Mouse (Mus musculus): ENCODE data around the gene B430218F22Rik. TPM values are rescaled to one million over a fixed set of nuclear protein-coding genes. Genes with fewer than 3 reads are reported as not detected.

The B430218F22Rik gene
- 0.44 and 0.81 TPM in 2 replicates for polyA plus RNA-seq (2015; fragmentation: Nextera tagmentation; extraction: Ambion mirVana)

DNA sequence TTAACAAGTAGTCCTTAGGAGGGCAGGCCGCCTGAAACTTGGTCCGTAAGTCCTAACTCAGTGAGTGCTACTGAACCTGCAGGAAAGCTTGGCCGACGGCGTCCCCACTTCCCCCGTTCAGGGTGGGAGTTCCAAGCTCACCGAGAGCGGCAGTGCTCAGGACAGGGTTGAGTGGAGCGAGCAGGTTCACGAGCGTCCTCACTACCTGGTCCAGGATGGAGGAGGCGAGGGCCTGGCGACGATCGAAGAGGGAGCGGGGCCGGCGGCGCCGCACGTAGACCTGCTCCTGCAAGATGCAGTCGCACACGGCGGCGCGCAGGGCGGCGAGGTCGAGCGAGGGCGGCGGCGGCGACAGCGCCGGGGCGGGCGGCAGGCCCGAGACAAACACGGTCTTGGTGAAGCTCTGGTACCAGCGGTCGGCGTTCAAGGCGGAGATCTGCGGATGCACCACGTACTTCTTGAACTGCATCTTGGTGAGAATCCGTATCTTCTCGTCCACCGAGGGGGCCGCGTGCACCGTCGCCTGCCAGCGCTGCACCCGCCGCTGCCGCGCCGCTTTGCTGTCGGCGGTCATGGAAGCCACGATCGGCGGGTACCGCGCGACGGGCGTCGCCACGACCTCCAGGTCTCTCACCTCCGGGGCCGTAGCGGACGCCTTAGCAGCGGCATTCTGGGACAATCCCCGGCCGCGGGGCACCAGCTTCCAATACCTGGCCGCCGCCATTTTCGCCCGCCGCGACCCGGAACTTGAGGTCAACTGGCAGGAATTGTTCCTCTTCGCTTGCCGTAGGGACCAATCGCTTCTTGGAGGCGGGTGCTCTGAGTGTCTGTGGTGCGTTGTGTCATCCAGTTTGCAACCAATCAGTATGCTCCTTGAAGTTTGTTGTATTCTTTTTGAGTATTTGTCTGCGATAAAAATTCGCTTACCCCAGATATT, at the start of gene B430218F22Rik, which contains the start of gene Mrps30:
B430218F22Rik (plus strand) TSS at position 120 of the 937 bp plus-strand sequence.
Mrps30 (minus strand) TSS at position 742 of the 937 bp plus-strand sequence.

Other genes starting within 250 kb of the B430218F22Rik start
- gene Mrps30, start 622 bp downstream of the B430218F22Rik start, polyA plus RNA-seq (2015; fragmentation: Nextera tagmentation; extraction: Ambion mirVana): 22.1 and 22.4 TPM in 2 replicates

Measured in spleen, postnatal 0 days (tissue).